Mouse (Mus musculus) midbrain, embryonic 14.5 days (tissue): ENCODE results near the gene Ngef. TPM values are rescaled to one million over a fixed set of nuclear protein-coding genes. Genes with fewer than 3 reads are reported as not detected.

ENCODE experiments used
- ATAC-seq: fragments of 200-750 bp; cut with Nextera tagmentation; 2 replicates; pipeline ENCODE4 v1.8.0; 2017; ENCODE audit warnings: moderate number of reproducible peaks, moderate library complexity; ENCODE audit not compliant: low FRiP score, low TSS enrichment
- DNase-seq: peaks from one replicate; pipeline ENCODE4 v3.0.0-alpha.2; 2015
- H3K27ac ChIP-seq: fragments of 300-500 bp; sonication (generic); replicated peaks from 2 replicates; pipeline ENCODE4 v1.5.1; 2014; ENCODE audit warnings: mild to moderate bottlenecking, low read depth, low read length, moderate library complexity
- H3K27me3 ChIP-seq: fragments of 300-500 bp; sonication (generic); 2 replicates; pipeline ENCODE4 v1.6.1; 2014; ENCODE audit warnings: low read length, control low read depth, mixed read lengths; ENCODE audit not compliant: control insufficient read depth, insufficient read depth
- H3K36me3 ChIP-seq: fragments of 300-500 bp; sonication (generic); 2 replicates; pipeline ENCODE4 v1.6.1; 2014; ENCODE audit warnings: low read length, control low read depth; ENCODE audit not compliant: control insufficient read depth, insufficient read depth
- H3K4me1 ChIP-seq: fragments of 300-500 bp; sonication (generic); 2 replicates; pipeline ENCODE4 v1.6.1; 2014; ENCODE audit warnings: mild to moderate bottlenecking, antibody characterized with exemption, low read length, control low read depth; ENCODE audit not compliant: control insufficient read depth, insufficient read depth
- H3K4me2 ChIP-seq: fragments of 300-500 bp; sonication (generic); 2 replicates; pipeline ENCODE4 v1.6.1; 2014; ENCODE audit warnings: mild to moderate bottlenecking, low read length, moderate library complexity
- H3K4me3 ChIP-seq: fragments of 300-500 bp; sonication (generic); replicated peaks from 2 replicates; pipeline ENCODE4 v1.5.1; 2014; ENCODE audit warnings: low read depth, low read length
- H3K9ac ChIP-seq: fragments of 300-500 bp; sonication (generic); replicated peaks from 2 replicates; pipeline ENCODE4 v1.6.1; 2014; ENCODE audit warnings: mild to moderate bottlenecking, low read length, moderate library complexity
- H3K9me3 ChIP-seq: fragments of 300-500 bp; sonication (generic); 2 replicates; pipeline ENCODE4 v1.6.1; 2016; ENCODE audit warnings: low read length, control low read depth, mixed read lengths; ENCODE audit not compliant: control insufficient read depth
- WGBS: fragments of 180-500 bp; shearing (Covaris S2); extraction: QIAGEN DNeasy Blood & Tissue Kit; methylation state at CpG from one replicate; pipeline ENCODE4 v1.1.7; 2014; 5-methylcytosine and 5-hydroxymethylcytosine counted together
- polyA plus RNA-seq: library from polyadenylated mRNA; unstranded; fragments of >200 nt; fragmentation: Nextera tagmentation; extraction: Ambion mirVana; gene quantifications from 2 replicates; pipeline ENCODE4 v1.2.1, GENCODE M21; 2014

Gene Ngef
- polyA plus RNA-seq, 1 experiment from 2014 or later, result 13.0 TPM

DNA sequence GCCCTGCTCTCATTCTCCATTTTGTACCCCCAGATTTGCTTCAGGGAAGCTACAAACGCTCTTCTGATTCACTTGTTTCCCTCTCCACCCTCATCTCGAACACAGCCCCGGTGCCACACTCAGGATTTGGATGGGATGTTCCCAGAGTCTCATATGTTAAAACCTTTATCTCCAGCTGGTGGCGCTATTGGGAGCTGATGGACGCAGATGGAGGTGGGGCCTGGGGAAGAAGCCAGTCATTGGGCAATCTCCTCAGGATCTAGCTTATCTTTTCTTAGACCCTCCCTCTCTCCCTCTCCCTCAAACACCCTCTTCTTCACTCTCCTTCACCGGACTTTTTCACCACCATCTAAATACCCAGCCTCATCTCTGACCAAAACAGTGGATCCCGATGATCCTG, 32.1 kb downstream of the Ngef start:
- H3K4me2 ChIP-seq, result no peak overlapping the region
- peak; percentile 28 for DNase-seq
- no peaks in the 10 kb centered on the region for H3K27me3 ChIP-seq
- 0 out of 2 replicates have a peak, but pooled peaks cover 4% of the 10 kb centered on the region for H3K4me1 ChIP-seq
- H3K36me3 ChIP-seq, result no peaks in the 10 kb centered on the region
- H3K27ac ChIP-seq, result no peak overlapping the region
- 33% methylated on average over 7 of the region's 7 CpGs for WGBS
- no peak for ATAC-seq
- H3K4me3 ChIP-seq, result no peak overlapping the region
- no peak overlapping the region for H3K9ac ChIP-seq
- no peaks in the 10 kb centered on the region for H3K9me3 ChIP-seq

DNA sequence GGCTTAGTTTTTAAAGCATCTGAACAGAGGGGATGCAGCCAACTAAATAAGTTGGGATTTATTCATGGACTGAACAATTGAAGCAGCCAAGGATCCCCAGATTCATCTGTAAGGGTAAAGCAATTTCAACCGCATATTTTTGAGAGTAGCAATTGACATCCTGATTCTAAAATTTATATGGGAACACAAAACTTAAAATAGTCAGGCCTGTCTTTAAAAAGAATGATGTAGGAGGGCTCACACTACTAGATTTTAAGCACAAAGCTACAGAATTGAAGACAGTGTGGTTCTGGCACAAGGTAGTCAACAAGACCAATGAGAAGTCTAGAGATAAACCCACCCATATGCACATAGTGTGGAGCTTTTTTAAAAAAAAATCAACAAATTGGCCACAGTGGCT, 36.7 kb downstream of the Ngef start:
- WGBS, result 98% methylated on average over 1 of the region's 1 CpGs
- H3K4me1 ChIP-seq, result no peaks in the 10 kb centered on the region
- ATAC-seq (no peak), DNase-seq (no peak)
- no peak overlapping the region for H3K9ac ChIP-seq
- H3K36me3 ChIP-seq, result no peaks in the 10 kb centered on the region
- no peaks in the 10 kb centered on the region for H3K27me3 ChIP-seq
- H3K27ac ChIP-seq, result no peak overlapping the region
- no peak overlapping the region for H3K4me2 ChIP-seq
- H3K4me3 ChIP-seq, result no peak overlapping the region
- no peaks in the 10 kb centered on the region for H3K9me3 ChIP-seq

DNA sequence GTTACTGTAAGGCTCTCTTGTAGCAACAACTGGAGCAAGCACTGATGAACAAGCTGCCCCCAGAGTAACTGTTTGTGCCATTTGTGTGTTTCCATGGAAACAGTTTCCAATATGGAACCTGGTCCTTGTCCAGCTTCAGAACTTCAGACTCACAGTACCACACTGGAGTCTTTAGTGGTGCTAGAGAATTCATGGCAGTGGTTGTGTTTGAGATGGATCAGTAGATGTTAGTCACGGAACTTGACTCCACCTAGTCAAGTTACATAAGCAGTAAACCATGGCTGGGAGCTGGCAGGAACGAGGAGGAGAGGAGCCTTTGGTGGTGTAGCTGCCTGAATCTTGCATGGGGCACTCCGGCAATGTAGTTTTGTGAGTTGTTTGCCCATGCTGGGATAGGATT, 39.6 kb downstream of the Ngef start:
- no peak for ATAC-seq
- Histone ChIP-seq H3K27ac (no peak overlapping the region), H3K36me3 (no peaks in the 10 kb centered on the region), H3K4me1 (no peaks in the 10 kb centered on the region), H3K9ac (no peak overlapping the region), H3K9me3 (no peaks in the 10 kb centered on the region), H3K4me3 (no peak overlapping the region), H3K27me3 (no peaks in the 10 kb centered on the region), H3K4me2 (no peak overlapping the region)
- WGBS, result 86% methylated on average over 3 of the region's 3 CpGs
- DNase-seq, result no peak

DNA sequence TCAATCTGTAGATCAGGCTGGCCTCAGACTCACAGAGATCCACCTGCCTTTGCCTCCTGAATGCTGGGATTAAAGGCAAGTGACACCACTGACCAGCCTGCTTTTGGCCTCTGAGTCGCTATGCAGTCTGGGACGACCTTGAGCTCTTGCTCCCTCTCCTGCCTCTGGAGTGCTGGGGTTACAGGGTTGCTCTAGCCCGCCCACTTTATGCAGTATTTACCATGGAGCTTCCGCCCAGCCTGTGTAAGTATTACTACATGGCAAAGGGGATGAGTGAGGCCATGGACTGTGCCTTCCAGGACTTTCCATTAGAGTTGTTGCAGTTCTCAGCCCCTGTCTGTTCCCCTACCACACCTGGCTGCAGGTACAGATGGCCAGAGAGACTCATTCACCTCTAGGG, 41.3 kb downstream of the Ngef start:
- no peaks in the 10 kb centered on the region for H3K9me3 ChIP-seq
- H3K27me3 ChIP-seq, result no peaks in the 10 kb centered on the region
- H3K4me1 ChIP-seq, result no peaks in the 10 kb centered on the region
- no peaks in the 10 kb centered on the region for H3K36me3 ChIP-seq
- DNase-seq (no peak), ATAC-seq (no peak)
- H3K9ac ChIP-seq, result no peak overlapping the region
- H3K4me2 ChIP-seq, result no peak overlapping the region
- WGBS, result 83% methylated on average over 4 of the region's 4 CpGs
- H3K4me3 ChIP-seq, result no peak overlapping the region
- no peak overlapping the region for H3K27ac ChIP-seq

DNA sequence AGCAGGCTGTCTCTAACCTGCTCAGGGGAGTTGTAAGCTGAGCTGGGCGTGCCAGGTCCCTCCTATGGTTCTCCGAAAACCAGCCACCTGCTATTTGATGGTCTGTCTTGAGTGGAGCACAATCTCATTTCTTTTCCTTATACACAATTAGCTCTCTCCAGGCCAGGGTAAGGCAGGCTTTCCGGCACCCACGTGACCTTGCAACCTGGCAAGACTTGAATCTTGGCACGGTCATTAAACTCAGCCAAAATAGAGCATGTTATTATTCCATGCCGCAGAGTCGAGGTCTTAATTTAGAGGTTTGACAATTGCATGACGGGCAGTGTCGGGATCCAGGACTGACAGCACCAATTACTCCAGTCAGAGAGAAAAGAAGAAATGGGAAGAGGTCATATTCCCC, 46.5 kb downstream of the Ngef start:
- DNase-seq, result no peak
- Histone ChIP-seq H3K4me1 (no peaks in the 10 kb centered on the region), H3K4me2 (no peak overlapping the region), H3K4me3 (no peak overlapping the region), H3K9me3 (no peaks in the 10 kb centered on the region), H3K27ac (no peak overlapping the region), H3K36me3 (no peaks in the 10 kb centered on the region), H3K27me3 (no peaks in the 10 kb centered on the region), H3K9ac (no peak overlapping the region)
- 85% methylated on average over 9 of the region's 9 CpGs for WGBS
- ATAC-seq, result no peak

DNA sequence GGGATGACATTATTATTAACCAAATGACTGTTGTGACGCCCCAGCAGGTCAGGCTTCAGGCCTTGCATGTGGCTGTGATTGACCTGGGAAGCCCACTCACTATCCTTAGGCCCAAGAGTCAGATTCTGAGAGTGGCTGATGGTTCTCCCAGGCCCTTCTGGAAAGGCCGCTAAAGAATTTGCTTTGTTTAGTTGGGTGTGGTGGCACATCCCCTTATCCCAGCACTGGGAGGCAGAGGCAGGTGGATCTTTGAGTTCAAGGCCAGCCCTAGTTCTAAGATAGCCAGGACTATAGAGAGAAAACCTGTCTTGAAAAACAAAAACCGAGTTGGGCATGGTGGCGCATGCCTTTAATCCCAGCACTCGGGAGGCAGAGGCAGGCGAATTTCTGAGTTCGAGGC, 48.6 kb downstream of the Ngef start:
- H3K4me1 ChIP-seq, result no peaks in the 10 kb centered on the region
- H3K4me3 ChIP-seq, result no peak overlapping the region
- H3K27ac ChIP-seq, result no peak overlapping the region
- H3K9me3 ChIP-seq, result no peaks in the 10 kb centered on the region
- ATAC-seq, result no peak
- H3K9ac ChIP-seq, result no peak overlapping the region
- 89% methylated on average over 7 of the region's 7 CpGs for whole genome bisulfite sequencing
- H3K36me3 ChIP-seq, result no peaks in the 10 kb centered on the region
- H3K4me2 ChIP-seq, result no peak overlapping the region
- no peak for DNase-seq
- no peaks in the 10 kb centered on the region for H3K27me3 ChIP-seq

DNA sequence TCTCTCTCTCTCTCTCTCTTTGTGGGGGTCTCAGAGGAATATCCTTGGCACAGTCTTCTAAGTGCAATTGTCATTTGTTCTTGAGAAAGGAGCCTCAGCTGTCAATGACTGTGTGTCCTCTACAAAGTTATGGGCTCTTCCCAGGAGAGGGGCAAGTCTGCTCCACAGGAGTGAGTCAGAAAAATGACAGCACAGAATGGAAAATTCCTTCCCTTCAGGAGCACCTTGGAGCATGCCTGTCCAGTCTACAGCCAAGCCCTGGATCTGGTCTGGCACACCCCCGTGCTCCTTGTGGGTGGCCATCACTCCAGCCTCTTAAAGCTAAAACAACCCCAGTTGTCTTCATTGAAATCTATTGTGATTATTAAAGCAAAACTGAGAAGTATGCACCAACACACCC, 52.1 kb downstream of the Ngef start:
- ATAC-seq (no peak), DNase-seq (no peak)
- Histone ChIP-seq H3K9me3 (no peaks in the 10 kb centered on the region), H3K9ac (no peak overlapping the region), H3K4me2 (no peak overlapping the region), H3K27me3 (no peaks in the 10 kb centered on the region), H3K4me1 (no peaks in the 10 kb centered on the region), H3K4me3 (no peak overlapping the region), H3K36me3 (no peaks in the 10 kb centered on the region), H3K27ac (no peak overlapping the region)
- WGBS, result 59% methylated on average over 1 of the region's 1 CpGs

DNA sequence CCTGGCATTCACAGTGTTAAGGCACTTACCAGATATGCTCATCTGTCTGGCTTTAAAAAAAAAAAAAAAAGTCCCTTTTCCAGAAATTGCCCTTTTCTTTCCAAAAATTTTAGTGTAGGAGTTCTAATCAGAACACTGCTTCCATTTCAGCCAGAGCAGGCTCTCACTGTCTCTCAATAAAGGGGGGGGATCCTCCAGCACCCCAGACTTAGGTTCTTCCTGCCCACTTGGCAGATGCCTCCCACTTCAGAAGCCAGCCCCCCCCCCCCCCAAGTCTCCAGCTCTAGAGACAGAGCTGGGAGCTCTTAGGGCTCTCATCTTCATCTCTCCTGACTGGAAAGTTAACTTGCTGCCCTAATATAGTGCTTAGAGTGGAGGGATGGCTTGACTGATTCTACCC, 53.2 kb downstream of the Ngef start:
- DNase-seq (no peak), ATAC-seq (no peak)
- Histone ChIP-seq H3K27ac (no peak overlapping the region), H3K4me1 (no peaks in the 10 kb centered on the region), H3K36me3 (no peaks in the 10 kb centered on the region), H3K9me3 (no peaks in the 10 kb centered on the region), H3K4me2 (no peak overlapping the region), H3K27me3 (no peaks in the 10 kb centered on the region), H3K9ac (no peak overlapping the region), H3K4me3 (no peak overlapping the region)

DNA sequence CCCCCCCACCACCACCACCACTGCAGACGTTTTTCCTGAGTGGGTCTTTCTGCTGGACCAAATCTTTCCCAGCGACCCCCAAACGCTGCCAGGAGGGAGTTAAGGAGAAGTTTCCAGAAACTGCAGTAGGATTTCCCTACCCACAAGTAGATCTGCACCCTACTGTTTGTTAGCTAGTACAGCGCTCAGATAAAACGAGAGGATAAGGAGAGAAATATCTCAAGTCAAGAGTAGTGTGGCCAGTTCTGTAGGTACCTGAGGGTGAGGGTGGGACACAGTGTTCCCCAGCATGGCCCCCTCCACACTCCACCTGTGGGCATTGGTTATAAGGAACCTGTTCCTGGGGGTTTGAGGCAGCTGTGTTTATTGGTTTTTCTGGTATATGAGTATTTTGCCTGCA, 62.8 kb downstream of the Ngef start:
- peak; percentile 20 for DNase-seq

More for the DNA sequence above, 62.8 kb downstream of the Ngef start:
- peaks cover 17% of the 10 kb centered on the region for H3K27me3 ChIP-seq
- peak overlapping the region; percentile 96 for H3K4me2 ChIP-seq
- H3K27ac ChIP-seq, result no peak overlapping the region
- H3K4me1 ChIP-seq, result 0 out of 2 replicates have a peak, but pooled peaks cover 6% of the 10 kb centered on the region
- ATAC-seq, result no peak
- WGBS, result 18% methylated on average over 5 of the region's 5 CpGs
- no peaks in the 10 kb centered on the region for H3K36me3 ChIP-seq
- peak overlapping the region; percentile 71 for H3K4me3 ChIP-seq
- H3K9me3 ChIP-seq, result no peaks in the 10 kb centered on the region
- H3K9ac ChIP-seq, result no peak overlapping the region
